Mouse (Mus musculus): ENCODE data around the gene Khk.
A peak's percentile ranks its signal among the peaks of the same experiment; 100 is the strongest.

The Khk gene

DNA sequence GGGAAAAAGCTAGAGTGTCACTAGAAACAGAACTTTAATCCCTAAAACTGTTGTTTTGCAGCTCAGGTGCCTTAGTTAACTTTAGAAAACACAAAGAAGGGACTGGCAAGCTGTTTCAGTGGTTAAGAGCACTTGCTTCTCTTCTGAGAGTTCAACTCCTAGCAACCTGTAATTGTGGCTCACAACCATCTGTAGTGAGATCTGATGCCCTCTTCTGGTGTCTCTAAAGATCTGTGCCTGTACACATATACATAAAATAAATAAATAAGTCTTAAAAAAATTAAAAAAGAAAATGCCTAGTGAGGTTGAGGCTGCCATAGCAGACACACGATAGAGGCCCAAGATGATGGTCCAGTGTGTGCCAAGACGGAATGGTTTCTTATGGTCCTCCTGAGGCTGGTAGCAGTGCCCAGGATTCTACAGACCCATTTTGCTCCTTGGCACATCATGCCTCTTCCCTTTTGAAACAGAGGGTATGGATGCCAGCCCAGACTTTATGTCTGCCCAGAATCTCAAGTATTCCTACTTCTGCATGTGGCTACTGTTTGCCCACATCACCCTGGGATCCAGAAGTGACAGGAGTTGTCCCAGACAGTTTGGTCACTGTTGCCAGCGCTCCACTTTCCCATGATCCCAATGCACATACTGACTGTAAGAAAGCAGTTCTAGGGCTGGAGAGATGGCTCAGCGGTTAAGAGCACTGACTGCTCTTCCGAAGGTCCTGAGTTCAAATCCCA is 13.7 kb downstream of the Khk start:
- peak; percentile 34 for DNase-seq (ENCODE audit: low read depth)

DNA sequence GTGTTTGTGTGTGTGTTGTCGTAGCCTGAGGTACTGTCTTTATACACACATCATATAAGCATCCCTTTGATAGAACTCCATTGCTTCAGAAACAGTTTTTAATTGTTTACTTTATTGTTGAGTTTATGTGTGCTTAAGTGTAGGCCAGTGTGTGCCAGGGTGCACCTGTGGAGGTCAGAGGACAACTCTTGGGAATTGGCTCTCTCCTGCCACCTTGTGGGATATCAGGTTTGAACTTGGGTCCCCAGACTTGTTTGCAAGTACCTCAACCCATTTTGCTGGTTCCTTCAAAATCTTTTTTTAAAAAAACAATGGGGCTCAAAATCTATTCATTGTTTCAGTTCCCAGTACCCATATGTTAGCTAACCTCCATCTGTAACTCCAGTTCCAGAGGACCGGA is 21.8 kb downstream of the Khk start:
- no peak for DNase-seq (ENCODE audit: low read depth)

DNA sequence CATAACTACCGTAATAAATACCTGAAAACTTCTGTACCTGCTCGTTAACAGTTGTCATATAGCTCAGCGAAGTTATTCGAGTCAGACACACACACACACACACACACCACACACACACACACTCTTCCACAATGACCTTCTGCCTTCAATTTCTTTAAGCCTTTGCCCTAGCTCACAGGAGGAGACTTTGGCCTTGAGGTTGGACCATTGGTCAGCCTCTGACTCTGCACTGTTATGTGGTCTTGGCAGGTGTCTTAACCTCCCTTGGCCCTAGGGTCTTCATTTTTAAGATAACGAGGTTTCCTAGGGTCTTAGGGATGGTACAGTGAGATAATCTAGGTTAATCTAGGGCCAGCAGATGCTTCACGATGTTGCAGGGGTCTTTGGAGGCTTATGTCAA is 23.1 kb downstream of the Khk start:
- no peak for DNase-seq (ENCODE audit: low read depth)

DNA sequence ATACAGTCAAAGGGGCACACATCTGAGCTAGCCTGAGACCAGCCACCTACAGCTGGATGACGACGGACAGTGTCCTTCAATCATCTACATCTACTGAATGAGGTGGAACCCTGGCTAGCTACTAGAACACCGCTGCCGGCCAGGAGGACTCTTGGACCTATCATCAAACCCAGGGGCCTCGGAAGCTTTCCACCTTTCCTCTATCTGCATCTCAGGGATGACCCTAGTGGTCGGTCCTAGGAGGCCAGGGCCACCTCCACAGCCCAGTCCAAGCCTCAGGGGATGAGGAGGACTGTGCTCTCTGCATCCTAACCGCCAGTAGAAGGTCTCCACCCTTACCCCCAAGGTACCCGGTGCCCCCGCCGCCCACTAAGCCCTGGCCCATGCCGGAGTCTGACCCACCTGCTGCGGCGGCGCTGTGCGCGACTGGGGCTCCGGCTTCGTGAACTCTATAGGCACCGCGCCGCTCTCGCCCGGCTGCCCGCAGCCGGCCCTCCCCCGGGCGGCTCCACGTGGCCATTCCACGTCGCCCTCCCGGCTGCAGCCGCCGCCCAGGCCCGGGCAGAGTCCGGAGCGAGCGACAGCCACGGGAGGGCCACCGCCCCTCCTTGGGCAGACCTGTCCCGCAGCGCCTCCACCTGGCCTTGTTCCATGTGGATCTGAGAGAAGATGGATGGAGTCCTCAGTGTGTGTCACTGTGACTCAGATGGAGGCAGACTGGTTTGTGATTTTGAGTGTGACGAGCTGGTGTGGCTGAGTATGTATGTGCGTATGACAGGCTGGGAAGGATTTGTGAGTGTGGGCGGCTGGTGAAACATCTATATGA is 23.9 kb downstream of the Khk start, which contains the start of gene Cgref1:
Cgref1 (minus strand) TSS at position 636 of the 826 bp plus-strand sequence.
- peak; percentile 75 for DNase-seq (ENCODE audit: low read depth)

DNA sequence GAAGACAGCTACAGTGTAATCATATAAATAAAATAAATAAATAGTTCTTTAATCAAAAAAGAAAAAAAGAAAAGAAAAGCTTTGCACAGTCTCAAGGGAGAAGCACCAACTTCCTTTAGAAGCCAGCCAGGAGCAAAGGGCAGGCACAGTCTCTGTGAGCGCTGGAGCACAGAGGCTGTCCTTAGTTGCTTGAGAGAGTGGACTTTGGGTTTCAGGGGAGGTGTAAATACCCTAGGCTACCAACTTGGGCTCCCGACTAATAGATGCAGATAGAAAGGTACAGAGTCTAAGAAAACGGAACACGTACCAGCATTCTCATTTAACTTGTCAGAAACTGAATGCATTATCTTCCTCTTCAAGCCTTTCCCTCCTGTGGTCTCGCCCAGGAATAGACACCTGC is 27.4 kb downstream of the Khk start:
- DNase-seq (ENCODE audit: low read depth), result no peak

DNA sequence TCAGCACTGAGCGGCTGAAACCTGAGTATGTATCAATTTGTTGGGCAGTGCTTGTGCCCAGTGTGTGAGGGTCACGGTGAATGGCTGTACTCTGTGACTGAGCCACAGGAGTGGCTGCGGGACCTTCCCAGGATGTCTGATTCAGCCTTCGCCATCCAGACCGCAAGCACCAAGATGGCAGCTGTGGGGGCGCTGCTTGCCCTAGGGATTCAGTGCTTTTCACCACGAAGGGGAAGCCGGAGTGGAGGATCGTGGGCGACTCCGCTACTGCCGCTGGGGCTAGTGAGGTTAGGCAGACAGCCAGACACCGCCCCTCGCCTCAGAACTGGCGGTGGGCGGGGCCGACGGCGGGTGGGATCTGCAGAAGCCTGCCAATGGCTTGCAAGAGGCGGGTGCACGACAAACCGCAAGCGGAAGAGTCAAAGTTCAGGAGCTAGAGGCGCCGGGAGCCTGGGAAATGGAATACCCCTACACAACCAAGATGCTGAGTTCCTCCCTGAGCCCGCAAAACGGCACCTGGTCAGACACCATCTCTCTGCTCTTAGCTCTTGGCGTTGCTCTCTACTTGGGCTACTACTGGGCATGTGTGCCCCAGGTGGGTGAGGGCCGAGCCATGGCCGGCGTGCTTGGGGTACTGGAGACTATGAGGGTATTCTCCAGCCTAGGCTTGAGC is 28.6 kb downstream of the Khk start:
- DNase-seq (ENCODE audit: low read depth), result peak; percentile 96

DNA sequence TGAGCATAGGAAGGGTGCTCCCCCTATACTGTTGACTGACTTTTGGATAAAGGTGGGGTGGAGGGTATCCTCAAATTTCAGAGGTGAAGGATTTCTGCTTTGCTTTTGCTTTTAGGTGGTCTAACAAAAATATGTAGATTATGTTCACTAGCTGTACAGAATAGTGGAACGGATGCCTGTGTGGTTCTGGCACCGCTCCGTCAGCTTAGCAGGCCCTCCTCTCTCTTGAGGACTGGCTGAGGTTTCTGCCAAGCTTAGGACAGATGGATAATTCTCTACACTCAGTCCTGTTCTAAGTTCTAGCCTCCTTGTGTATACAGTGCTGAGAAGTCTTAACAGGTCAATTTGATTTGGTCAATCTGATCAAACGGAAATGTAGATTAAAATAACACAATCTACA is 29.2 kb downstream of the Khk start:
- DNase-seq (ENCODE audit: low read depth), result peak; percentile 54

DNA sequence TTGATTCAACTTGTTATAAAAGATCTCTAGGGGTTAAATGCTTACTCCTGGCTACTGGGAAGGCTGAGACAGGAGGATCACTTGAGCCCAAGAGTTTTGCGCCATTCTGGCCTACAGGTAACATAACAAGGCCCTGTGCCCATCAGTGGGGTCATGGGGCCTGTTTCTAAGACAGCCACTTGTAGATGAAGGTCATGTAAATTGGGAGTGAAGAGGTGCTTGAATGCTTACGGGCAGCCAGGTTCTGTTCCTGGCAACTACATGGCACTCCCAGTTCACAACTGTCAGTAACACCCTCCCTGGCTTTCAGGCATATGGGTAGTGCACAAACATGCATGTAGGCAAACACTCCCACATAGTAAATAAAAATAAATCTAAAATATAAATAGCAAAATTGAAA is 29.7 kb downstream of the Khk start:
- DNase-seq (ENCODE audit: low read depth), result no peak

DNA sequence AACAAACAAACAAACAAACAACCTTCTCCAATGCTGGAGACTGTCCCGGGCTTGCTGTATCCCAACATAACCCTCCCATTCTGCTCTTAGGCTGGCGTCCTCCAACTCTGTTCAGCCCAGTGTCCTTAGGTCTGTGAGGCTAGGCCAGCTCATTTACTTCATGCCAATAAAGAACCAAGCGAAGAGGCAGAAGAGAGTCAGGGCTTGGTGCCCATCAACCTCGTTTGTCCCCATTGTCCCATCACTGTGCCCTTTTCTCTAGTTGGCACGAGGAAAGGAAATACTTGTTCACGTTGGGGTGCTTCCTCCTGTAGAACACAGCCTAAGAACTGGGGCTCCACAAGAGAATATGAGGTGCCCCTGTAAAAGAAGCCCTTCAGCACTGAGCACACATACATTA is 30.5 kb downstream of the Khk start:
- DNase-seq (ENCODE audit: low read depth), result no peak

DNA sequence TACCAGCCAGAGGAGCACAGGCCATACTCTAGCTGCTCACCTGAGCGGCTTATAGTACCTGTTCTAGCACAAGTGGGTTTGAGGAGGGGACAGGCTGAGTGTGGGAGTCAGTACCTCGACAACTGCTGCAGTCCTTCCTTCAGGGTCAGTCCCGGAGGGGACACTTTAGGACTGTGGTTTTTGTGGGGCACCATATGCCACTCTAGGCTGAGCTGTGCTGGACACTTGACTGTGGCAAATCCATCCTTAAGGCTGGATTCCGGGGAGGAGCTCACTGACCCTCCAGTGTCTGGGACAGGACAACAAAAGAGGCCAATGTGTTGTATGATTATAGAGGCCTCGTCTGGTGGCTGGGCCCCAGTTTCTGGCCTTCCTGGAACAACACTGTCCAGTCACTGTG is 31.3 kb downstream of the Khk start:
- no peak for DNase-seq (ENCODE audit: low read depth)

DNA sequence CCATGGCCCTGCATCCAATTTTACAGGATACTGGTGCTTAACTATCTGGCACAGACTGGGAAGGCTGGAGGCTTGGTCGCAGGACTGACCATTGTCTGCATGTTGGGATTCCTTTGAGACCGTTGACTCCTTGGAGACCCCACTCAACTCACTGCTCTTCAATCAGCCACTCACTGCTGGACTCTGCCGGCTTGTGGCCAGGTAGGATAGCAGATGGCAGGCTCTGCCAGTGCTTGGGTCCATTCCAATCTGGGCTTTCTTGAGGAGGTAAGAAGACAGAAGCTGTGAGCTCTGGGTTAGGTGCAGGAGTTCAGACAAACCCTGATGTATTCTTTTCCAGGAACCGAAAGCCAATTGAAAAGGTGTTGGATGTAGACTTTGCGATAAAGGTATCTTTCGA is 32.8 kb downstream of the Khk start:
- no peak for DNase-seq (ENCODE audit: low read depth)

DNA sequence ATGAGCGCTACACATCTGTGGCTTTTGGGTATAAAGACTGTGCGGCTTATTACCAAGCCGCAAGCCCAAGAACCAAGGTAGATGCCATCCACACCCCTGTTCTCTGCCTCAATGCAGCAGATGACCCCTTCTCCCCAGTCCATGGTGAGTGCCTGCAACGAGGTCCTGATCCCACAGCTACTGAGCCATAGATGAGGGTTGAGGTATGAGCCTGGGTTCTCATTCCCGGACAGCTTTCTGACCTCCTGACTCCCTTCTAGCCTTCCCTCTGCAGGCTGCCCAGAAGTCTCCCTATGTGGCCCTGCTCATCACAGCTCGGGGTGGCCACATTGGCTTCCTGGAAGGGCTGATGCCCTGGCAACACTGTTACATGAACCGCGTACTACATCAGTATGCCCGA is 33.3 kb downstream of the Khk start:
- no peak for DNase-seq (ENCODE audit: low read depth)

DNA sequence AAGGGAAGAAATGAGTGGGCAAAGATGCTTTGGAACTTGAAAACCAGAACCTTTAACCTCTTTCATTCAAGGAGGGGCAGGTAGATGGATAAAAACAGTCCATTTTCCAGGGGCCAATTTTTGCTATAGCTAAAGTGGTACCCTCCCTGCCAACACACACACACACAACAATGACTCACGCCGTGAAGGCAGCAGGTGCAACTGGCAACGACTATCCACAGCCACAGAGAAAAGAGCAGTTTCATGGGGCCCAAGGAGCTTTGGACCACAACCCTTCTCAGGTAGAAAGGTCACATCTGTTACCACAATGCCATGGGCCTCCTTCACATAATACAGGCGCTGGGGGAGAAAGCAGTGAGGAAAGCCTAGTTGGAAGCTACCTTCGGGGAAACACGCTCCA is 34.5 kb downstream of the Khk start:
- DNase-seq (ENCODE audit: low read depth), result no peak

DNA sequence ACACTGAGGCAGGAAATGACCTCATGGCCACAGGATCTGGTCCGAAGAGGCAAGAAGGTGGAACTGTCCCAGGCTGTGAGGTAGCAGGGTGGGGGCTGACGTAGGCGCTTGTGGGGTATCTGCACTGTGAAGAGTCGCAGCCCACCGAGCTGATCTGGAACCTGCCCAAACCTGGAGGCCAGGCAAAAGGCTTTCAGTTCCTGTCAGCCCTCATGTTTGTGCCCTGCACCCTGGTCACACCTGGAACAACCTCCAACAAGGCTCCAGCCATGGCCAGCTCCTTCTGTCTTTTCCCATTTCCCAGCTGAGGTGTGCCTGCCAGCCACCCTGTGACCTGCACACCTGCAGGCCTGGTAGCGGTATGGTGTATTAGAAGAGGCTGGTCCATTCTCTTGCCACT is 36.7 kb downstream of the Khk start:
- DNase-seq (ENCODE audit: low read depth), result no peak

DNA sequence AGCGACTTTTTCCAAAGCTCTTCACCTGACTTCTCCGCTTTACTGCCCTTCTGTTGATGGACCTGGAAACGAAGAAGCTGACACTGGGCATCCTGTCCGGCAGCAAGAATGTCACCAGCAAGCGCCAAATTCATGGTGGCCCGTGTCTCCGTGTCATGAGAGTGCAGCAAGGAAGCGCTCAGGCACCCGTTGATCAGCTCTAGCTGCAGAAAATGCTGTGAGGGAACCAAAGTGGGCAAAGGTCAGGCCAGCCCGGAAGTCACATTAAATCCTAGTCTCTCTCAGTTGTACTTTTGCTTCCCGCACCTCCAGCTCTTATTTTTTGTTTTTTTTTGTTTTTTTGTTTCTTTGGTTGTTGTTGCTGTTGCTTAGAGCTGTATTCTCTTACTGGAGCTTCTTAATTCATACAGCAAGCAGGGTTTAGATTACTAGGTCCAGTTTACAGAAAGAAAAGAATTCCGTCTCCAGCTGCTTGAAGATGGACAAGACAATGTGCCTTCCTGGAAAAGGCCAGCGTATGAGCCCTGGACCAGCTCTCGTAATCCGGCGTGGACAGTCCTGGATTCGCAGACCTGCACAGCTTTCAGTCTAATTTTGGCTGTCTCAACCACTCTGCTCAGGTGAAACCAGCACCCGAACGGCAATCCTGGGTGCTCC is 38.1 kb downstream of the Khk start:
- no peak for DNase-seq (ENCODE audit: low read depth)

DNA sequence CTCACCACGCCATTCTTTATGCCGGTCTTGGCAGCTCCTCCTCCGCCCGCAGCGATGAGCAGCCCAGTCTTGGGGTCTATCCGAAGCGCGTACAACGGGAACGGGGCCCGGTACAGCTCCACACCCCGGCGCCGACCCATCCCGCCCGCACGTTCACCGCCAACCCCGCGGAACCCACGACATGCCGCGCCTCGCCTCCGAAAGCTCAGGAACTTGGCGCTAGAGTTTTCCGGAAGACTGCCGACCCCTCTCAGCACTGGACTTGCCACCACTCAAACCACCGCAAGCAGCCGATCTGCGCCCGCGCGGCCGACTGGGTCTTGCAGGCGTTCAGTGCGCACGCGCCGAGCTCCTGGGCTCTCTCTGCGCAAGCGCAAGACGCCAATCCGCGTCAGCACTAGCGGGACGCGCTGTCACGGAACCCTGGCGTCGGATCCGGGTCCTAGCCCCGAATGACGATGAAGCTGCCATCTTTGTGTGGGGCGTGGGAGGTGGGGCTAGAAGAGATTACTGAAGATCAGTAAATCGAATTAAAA is 38.8 kb downstream of the Khk start, which contains the start of gene Preb:
Preb (minus strand) TSS at position 396 of the 536 bp plus-strand sequence.
- DNase-seq (ENCODE audit: low read depth), result peak; percentile 100

DNA sequence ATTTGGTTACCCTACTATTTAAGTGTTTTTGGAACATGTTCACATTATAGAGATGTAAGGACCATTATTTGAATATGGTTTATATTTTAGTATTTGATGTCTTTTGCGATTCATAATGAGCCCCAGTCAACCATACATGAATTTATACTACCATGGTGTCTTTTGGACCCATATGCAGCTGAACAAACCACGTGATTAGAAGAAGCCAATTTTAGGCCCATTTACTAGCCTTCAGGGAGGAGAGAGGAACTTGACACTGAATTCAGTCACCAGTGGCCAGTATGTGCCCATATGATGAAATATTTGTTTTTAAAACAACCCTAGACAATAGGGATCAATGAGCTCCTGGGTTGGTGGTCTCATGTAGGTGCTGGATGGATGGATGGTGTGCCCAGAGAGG is 39.6 kb downstream of the Khk start:
- DNase-seq (ENCODE audit: low read depth), result no peak

DNA sequence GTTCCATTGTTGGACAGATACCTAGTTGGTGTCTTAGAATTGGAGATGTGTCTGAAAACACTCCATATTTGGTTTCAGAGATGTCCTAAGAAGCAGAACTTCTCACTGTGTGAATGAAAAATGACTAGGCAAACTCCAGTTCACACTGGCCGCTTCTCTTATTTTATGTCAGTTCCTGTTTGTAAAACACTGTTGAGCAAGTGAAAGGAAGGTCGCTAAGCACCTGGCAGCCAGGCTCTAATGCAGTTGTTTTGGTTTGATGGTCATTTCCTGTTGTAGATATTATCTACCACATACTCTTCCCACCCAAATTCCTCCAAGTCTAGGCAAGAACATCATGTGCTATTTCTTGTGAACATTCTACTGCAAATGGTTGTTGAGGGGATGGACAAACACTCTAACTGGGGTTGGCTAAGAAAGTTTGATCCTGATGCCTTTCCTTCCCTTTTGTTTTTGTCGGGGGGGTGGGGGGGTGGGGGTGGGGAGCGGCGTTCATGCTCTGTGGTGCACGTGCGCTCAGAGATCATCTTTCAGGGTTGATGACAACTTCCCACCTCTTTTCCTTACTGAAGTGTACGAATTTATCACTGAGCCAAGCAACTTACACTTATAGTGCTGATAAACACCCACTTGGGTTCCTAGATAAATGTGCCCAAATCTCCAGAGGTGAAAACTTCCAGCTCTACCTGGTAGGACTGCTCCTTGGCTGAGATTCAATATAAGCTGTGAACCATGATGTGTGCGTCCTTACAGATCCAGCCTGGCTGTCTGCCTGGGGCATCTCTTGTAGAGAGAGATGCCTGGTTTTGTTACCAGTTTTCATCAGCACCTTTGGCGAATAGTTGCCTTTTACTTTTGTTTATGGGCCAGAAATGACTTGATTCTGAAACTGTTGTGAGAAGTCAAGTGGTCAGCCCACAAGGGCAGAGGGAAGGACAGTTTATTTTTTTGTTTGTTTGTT is 40.6 kb downstream of the Khk start:
- DNase-seq (ENCODE audit: low read depth), result no peak

DNA sequence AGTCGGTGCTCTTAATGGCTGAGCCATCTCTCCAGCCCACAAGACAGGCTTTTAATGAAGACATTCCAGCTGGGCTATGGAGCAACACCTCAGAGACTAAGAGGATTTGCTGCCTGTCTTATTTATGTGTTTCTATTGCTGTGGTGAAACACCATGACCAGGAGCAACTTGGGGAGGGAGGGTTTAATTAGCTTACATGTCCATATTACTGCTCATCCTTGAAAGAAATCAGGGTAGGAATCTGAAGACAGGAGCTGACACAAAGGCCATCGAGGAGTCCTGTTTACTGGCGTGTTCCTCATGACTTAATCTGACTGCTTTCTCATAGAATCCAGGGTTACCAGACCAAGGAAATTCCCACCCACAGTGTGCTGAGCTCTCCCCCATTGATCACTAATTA is 42.7 kb downstream of the Khk start:
- DNase-seq (ENCODE audit: low read depth), result no peak

DNA sequence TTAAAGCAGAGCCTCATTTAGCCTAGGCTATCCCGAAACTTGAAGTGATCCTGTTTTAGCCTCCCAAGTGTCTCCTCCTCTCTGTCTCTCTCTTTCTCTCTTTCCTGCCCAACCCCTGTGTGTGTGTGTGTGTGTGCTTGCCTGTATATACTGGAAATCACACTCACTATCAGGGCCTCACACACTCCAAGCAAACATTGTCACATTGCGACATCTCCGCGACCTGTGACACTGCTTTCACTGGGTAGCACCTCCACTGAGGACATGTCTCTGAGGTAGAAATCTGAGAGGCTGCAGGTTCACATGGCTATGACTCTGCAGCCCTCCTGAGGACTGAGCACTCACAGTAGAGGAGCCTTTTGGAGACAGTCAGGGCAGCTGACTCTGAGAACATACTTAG is 45.0 kb downstream of the Khk start:
- no peak for DNase-seq (ENCODE audit: low read depth)

DNA sequence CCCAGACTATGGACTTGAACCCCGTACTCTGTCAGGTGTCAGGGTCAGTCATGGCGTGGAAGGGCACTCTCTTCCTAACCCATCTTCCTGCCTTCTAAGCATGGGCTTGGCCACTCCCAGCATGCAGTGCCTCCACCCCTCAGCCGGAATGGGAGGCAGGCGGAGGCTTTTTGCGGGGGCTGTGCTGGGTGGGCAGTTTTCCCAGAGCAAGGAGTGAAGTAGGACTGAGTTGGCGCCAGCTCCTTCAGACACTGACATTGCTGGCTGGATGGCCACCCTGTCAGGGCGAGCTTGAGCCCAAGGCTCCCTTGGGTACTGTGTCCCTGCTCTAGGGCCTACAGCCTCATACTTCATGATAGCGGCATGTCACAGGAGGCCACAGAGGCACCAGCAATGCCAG is 47.2 kb downstream of the Khk start, which contains the start of gene Tcf23:
Tcf23 (plus strand) TSS at position 247 of the 400 bp plus-strand sequence.
- DNase-seq (ENCODE audit: low read depth), result no peak

Measured in NIH3T3 (cell line).